Mouse (Mus musculus): ENCODE data around the gene Erc2. TPM values are rescaled to one million over a fixed set of nuclear protein-coding genes. Genes with fewer than 3 reads are reported as not detected.

Gene Erc2
- polyA plus RNA-seq, 1 experiment from 2014 or later, result 13.7 TPM

DNA sequence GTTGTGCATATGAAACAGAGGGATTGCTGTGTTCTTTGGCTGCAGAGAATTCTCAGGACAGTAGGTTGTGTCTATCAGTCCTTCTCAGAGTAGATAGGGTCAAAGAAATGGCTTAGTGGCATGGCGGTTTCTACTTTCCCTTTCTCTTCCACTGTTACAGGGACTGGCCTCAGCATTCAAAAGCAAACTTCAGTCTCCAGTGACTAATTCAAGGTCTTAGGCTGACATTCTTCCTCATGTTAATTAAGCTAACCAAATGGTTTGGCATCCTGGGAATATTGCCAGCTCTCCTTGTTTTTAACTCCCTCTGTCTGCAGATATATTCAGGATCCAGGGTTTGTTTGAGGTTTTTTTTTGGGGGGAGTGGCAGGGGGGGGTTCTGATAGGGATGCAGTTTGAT lies 408.6 kb downstream of the Erc2 start:
- Histone ChIP-seq H3K4me3 (no peak overlapping the region), H3K4me2 (no peak overlapping the region), H3K9me3 (no peaks in the 10 kb centered on the region), H3K27ac (no peak overlapping the region), H3K27me3 (no peaks in the 10 kb centered on the region), H3K36me3 (no peaks in the 10 kb centered on the region), H3K9ac (no peak overlapping the region), H3K4me1 (0 out of 2 replicates have a peak, but pooled peaks cover 4% of the 10 kb centered on the region)
- WGBS, result 77% methylated on average over 1 of the region's 1 CpGs
- no peak for ATAC-seq (ENCODE audit: insufficient number of reproducible peaks, insufficient read depth, low FRiP score, low TSS enrichment, low read depth)

DNA sequence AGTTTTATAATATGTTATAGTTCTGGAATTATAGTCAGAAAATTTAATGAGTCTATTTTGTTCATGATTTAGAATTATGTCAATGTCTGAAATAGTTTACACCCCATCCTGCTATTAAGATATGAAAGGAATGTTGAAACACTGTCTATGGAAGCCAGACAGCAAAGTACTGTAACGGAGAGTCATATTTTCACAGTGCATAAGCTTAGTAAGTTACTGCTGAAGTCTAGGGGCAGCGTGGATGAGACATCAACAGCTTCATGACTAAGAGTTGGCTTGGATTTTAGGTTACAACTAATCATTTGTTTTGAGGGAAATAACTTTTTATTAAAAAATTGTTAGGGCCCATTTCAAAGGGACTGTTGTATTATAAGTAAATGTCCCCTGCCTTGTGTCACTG lies 412.8 kb downstream of the Erc2 start:
- H3K4me1 ChIP-seq, result 0 out of 2 replicates have a peak, but pooled peaks cover 4% of the 10 kb centered on the region
- no peak for ATAC-seq (ENCODE audit: insufficient number of reproducible peaks, insufficient read depth, low FRiP score, low TSS enrichment, low read depth)
- H3K27me3 ChIP-seq, result no peaks in the 10 kb centered on the region
- no peak overlapping the region for H3K4me3 ChIP-seq
- H3K27ac ChIP-seq, result no peak overlapping the region
- no peak overlapping the region for H3K9ac ChIP-seq
- H3K36me3 ChIP-seq, result no peaks in the 10 kb centered on the region
- WGBS, result 60% methylated on average over 2 of the region's 2 CpGs
- peaks cover 2% of the 10 kb centered on the region; the same call in 1 of the 2 replicates for H3K9me3 ChIP-seq
- no peak overlapping the region for H3K4me2 ChIP-seq

GRCm38 (mm10) chr14:28043095-28043494 lies 420.9 kb downstream of the Erc2 start:
- Histone ChIP-seq H3K4me1 (peaks cover 17% of the 10 kb centered on the region), H3K9ac (no peak overlapping the region), H3K27ac (peak overlapping the region; percentile 77), H3K27me3 (no peaks in the 10 kb centered on the region), H3K4me2 (no peak overlapping the region), H3K36me3 (no peaks in the 10 kb centered on the region), H3K9me3 (peaks cover 2% of the 10 kb centered on the region; the same call in 1 of the 2 replicates), H3K4me3 (no peak overlapping the region)
- ATAC-seq (ENCODE audit: insufficient number of reproducible peaks, insufficient read depth, low FRiP score, low TSS enrichment, low read depth), result no peak
- 30% methylated on average over 4 of the region's 4 CpGs for WGBS

- Histone ChIP-seq H3K9me3 (no peaks in the 10 kb centered on the region), H3K27me3 (no peaks in the 10 kb centered on the region), H3K4me2 (no peak overlapping the region), H3K36me3 (no peaks in the 10 kb centered on the region), H3K4me3 (no peak overlapping the region), H3K9ac (no peak overlapping the region), H3K27ac (no peak overlapping the region), H3K4me1 (0 out of 2 replicates have a peak, but pooled peaks cover 12% of the 10 kb centered on the region)
- 82% methylated on average over 5 of the region's 5 CpGs for WGBS
- no peak for ATAC-seq (ENCODE audit: insufficient number of reproducible peaks, insufficient read depth, low FRiP score, low TSS enrichment, low read depth)
Observed at GRCm38 (mm10) chr14:28051646-28052045, 429.4 kb downstream of the Erc2 start.

GRCm38 (mm10) chr14:28057159-28057884 lies 435.1 kb downstream of the Erc2 start:
- Histone ChIP-seq H3K4me2 (no peak overlapping the region), H3K4me1 (peaks cover 19% of the 10 kb centered on the region), H3K27me3 (no peaks in the 10 kb centered on the region), H3K36me3 (no peaks in the 10 kb centered on the region), H3K27ac (0 out of 2 replicates have a peak overlapping the region, but pooled peaks have one; percentile 48), H3K9me3 (no peaks in the 10 kb centered on the region), H3K9ac (no peak overlapping the region), H3K4me3 (no peak overlapping the region)
- ATAC-seq (ENCODE audit: insufficient number of reproducible peaks, insufficient read depth, low FRiP score, low TSS enrichment, low read depth), result no peak
- WGBS, result 61% methylated on average over 11 of the region's 11 CpGs

DNA sequence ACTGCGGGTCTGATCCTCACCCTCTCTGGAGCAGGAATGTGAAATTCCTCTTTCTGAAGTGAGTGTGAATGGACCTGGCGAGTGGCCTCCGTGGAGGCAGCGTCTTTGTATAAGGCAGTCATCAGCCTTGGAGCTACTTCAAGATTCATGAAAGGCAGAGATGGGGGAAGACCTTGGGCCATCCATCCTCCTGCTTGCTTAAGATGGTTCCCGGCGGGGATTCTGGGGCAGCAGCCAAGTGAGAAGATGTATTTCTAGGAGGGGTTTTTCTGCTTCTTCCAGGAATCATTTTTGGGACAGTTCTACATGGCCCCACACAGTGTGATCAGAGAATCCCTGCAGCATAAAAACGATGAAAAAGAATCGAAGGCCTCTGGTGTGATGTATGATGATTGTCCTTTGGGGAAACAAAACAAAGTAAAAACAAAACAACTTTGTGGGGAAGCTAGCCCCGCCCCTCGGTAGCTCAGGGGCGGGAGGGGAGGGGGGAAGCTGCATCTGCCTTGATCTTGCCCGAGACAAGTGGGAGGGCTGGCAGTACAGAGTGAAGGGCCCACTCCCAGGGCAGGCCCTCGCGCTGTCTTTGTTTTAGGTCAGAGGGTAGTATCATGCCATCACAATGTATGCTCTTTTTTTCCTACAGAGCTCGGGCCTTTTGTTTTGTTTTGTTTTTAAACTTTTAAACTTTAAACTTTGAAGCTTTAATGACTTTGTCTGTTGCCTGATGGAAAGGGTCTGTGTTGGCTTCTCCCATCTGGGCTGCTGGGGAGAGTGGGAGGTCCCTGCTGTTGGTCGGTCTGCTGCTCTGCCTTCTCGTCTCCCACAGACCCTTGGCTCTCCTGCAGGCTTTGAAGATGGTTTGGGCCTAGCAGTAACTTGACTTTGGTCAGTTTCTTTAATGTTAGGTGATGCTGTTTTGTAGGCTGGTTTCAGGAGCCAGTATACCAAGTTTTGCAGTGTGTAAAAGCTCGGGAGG lies 435.9 kb downstream of the Erc2 start:
- Histone ChIP-seq H3K9ac (no peak overlapping the region), H3K4me3 (no peak overlapping the region), H3K4me1 (peaks cover 19% of the 10 kb centered on the region), H3K4me2 (no peak overlapping the region), H3K27me3 (no peaks in the 10 kb centered on the region), H3K27ac (peak overlapping the region; percentile 48; the same call in 1 of the 2 replicates), H3K36me3 (no peaks in the 10 kb centered on the region), H3K9me3 (no peaks in the 10 kb centered on the region)
- WGBS, result 17% methylated on average over 18 of the region's 18 CpGs
- ATAC-seq (ENCODE audit: insufficient number of reproducible peaks, insufficient read depth, low FRiP score, low TSS enrichment, low read depth), result no peak

DNA sequence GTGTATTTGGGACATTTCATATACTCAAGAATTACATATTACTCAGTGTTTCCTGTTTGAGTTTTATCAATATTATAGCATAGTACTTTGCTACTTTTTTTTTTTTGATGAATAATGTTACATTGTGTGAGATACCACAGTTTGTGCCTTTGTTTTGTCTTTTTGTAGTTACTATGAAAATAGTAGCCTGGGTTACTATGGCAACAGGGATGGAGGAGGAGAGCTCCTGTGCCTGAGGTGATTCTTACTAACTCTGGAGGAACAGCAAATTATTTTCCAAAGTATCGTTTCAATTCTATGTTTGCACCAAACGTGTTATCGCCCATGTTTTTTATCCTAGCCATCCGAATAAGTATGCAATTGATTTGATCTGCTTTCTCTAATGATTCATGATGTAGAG lies 438.7 kb downstream of the Erc2 start:
- no peak overlapping the region for H3K27ac ChIP-seq
- no peak overlapping the region for H3K4me3 ChIP-seq
- H3K4me1 ChIP-seq, result peaks cover 17% of the 10 kb centered on the region
- no peaks in the 10 kb centered on the region for H3K27me3 ChIP-seq
- no peak overlapping the region for H3K4me2 ChIP-seq
- H3K9me3 ChIP-seq, result no peaks in the 10 kb centered on the region
- ATAC-seq (ENCODE audit: insufficient number of reproducible peaks, insufficient read depth, low FRiP score, low TSS enrichment, low read depth), result no peak
- H3K36me3 ChIP-seq, result no peaks in the 10 kb centered on the region
- 72% methylated on average over 4 of the region's 4 CpGs for WGBS
- no peak overlapping the region for H3K9ac ChIP-seq

DNA sequence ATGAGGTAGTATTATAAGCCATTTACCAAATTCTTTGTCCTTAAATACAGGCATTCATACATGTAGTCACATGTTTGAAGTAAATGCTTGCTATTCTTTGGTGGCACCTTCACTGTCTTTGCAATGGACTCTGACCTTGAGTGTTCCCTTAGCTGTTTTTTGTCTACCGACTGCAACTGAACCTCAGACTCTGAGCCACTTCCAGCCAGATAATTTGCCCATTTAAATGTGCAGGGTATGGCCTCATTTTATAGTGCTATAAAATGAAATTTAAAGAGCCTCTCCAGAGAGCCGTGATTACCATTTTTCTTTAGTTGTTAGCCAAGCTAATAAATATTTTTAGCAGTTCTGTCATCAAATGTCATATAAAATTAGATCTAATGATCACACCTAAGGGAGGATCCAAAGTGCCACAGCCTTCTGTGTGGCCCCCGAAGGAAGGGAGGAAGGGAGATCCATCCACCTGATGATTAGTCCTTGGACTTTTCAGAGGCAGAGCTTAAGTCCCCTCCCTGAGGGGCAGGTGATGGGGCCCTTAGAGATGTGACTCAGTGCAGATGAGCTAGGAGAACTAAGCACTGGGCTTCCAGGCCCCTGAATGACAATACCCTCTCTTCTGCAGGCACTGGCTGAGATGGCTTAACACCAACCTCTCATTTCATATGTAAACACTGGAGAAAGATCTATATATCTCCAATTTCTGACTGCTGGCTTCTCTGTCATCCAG lies 439.6 kb downstream of the Erc2 start:
- Histone ChIP-seq H3K27ac (no peak overlapping the region), H3K9ac (no peak overlapping the region), H3K9me3 (no peaks in the 10 kb centered on the region), H3K4me3 (no peak overlapping the region), H3K36me3 (no peaks in the 10 kb centered on the region), H3K27me3 (no peaks in the 10 kb centered on the region), H3K4me1 (peaks cover 15% of the 10 kb centered on the region), H3K4me2 (no peak overlapping the region)
- WGBS, result 71% methylated on average over 3 of the region's 3 CpGs
- no peak for ATAC-seq (ENCODE audit: insufficient number of reproducible peaks, insufficient read depth, low FRiP score, low TSS enrichment, low read depth)

- Histone ChIP-seq H3K27ac (no peak overlapping the region), H3K4me2 (no peak overlapping the region), H3K27me3 (no peaks in the 10 kb centered on the region), H3K9me3 (no peaks in the 10 kb centered on the region), H3K4me1 (no peaks in the 10 kb centered on the region), H3K4me3 (no peak overlapping the region), H3K9ac (no peak overlapping the region), H3K36me3 (no peaks in the 10 kb centered on the region)
- WGBS, result 81% methylated on average over 12 of the region's 12 CpGs
- no peak for ATAC-seq (ENCODE audit: insufficient number of reproducible peaks, insufficient read depth, low FRiP score, low TSS enrichment, low read depth)
Observed at GRCm38 (mm10) chr14:28068021-28068420, 445.8 kb downstream of the Erc2 start.

- WGBS, result 74% methylated on average over 2 of the region's 2 CpGs
- no peaks in the 10 kb centered on the region for H3K27me3 ChIP-seq
- H3K9me3 ChIP-seq, result no peaks in the 10 kb centered on the region
- H3K4me2 ChIP-seq, result no peak overlapping the region
- no peak overlapping the region for H3K27ac ChIP-seq
- H3K4me1 ChIP-seq, result no peaks in the 10 kb centered on the region
- ATAC-seq (ENCODE audit: insufficient number of reproducible peaks, insufficient read depth, low FRiP score, low TSS enrichment, low read depth), result no peak
- H3K36me3 ChIP-seq, result no peaks in the 10 kb centered on the region
- H3K9ac ChIP-seq, result no peak overlapping the region
- no peak overlapping the region for H3K4me3 ChIP-seq
Observed at GRCm38 (mm10) chr14:28069826-28070225, 447.6 kb downstream of the Erc2 start.

DNA sequence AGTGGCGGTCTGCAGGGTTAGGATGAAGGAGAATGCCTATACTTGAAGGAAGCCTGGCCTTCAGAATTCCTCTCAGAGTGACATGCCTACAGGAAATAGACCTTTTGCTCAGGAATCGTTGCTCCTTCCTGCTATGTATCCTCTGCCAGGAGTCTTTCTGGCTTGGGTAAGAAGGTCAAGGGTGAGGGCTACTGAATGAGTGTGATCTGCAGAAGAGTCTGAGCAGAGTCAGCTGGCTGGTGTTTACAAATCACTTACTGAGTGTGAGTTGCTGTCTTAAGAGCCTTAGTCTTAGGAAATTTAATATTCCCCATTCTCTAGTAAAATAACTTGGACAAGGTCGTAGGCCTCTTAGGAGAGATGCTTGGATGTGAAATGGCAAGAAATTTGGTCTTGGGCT lies 450.3 kb downstream of the Erc2 start:
- Histone ChIP-seq H3K9me3 (no peaks in the 10 kb centered on the region), H3K9ac (no peak overlapping the region), H3K27ac (no peak overlapping the region), H3K4me2 (no peak overlapping the region), H3K36me3 (no peaks in the 10 kb centered on the region), H3K4me1 (no peaks in the 10 kb centered on the region), H3K27me3 (no peaks in the 10 kb centered on the region), H3K4me3 (no peak overlapping the region)
- 80% methylated on average over 3 of the region's 3 CpGs for WGBS
- no peak for ATAC-seq (ENCODE audit: insufficient number of reproducible peaks, insufficient read depth, low FRiP score, low TSS enrichment, low read depth)

Data from embryonic facial prominence, embryonic 13.5 days (tissue).